Mouse (Mus musculus) granulocyte monocyte progenitor cell, adult 5-6 weeks (primary cell): ENCODE measurements at regions not wholly inside any gene's neighbourhood (a gene's known extent, or its start where the extent isn't known, plus 50 kb on each side); places are given as distances from the start of the nearest gene placed in this dataset.

ENCODE experiments used
- ATAC-seq: replicated peaks from 2 replicates; pipeline ENCODE4 v1.8.0; 2016; ENCODE audit warnings: mild to moderate bottlenecking, moderate TSS enrichment, inconsistent platforms; ENCODE audit not compliant: poor library complexity, severe bottlenecking

DNA sequence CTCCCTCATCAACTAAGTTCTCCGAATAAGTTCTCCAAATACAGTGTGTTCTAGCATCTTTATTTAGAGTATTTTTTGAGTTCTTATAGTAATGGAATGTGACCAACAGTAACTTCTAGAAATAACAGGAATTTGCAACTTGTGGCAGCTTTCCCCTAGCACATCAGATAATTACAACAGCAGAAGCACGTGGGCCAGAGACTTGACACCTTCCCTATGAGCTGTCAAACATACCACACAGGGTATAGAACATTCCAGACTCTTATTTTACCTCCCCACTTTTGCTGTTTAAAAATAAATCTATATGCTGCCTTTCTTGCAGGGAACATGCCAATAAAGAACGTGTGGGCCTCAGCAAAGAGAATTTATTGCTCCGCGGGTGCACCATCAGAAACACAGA is 77.4 kb upstream of the Commd8 start:
- no peak for ATAC-seq

- ATAC-seq = no peak
Measured at GRCm38 (mm10) chr5:72244134-72244533, 76.1 kb upstream of the Commd8 start.

GRCm38 (mm10) chr5:72242981-72243380 is 75.0 kb upstream of the Commd8 start:
- no peak for ATAC-seq

- ATAC-seq = no peak
Measured at GRCm38 (mm10) chr5:72241451-72241850, 73.5 kb upstream of the Commd8 start.

- ATAC-seq = no peak
Measured at GRCm38 (mm10) chr5:72240271-72240670, 72.3 kb upstream of the Commd8 start.

- no peak for ATAC-seq
Measured at GRCm38 (mm10) chr5:72227002-72227401, 59.0 kb upstream of the Commd8 start.

DNA sequence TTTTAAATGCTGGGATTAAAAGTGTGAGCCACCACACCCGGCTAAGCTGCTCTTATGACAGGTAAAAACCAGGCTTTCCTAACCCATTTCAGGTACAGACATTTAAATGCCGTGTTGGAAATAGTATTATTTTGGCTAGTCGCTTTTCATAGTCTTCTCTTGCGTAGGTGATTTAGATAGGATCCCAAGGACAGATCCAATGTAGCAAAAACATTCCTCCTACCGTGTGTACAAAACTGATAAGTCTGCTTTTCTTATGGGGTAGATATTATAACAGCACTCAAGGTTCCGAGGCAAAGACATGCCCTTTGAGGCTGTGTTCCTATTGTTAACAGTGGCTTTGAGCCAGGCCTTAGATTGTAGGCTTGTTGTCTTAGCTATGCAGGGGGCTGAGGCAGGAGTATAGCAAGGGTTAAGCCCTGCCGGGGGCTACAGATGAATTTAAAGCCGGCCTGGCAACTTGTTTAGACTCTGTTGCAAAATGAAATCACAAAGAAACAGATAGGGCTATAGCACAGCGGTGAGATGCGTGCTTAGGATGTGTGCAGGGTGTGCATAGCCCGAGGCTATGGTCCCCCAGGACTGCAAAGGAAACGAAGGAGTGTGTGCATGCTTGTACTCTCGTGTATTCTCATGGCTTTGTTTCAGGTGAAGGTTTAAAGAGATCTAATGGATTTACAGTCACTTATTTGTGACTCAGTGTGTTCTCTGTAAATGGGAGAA is 57.7 kb upstream of the Commd8 start:
- ATAC-seq = no peak

GRCm38 (mm10) chr5:72225056-72225455 is 57.1 kb upstream of the Commd8 start:
- ATAC-seq = peak; percentile 75

GRCm38 (mm10) chr5:72224551-72224966 is 56.6 kb upstream of the Commd8 start:
- peak; percentile 15; the same call in 1 of the 2 replicates for ATAC-seq

GRCm38 (mm10) chr5:72222902-72223301 is 54.9 kb upstream of the Commd8 start:
- peak; percentile 78 for ATAC-seq

- ATAC-seq = peak; percentile 67
Measured at GRCm38 (mm10) chr5:72219697-72220096, 51.7 kb upstream of the Commd8 start.

DNA sequence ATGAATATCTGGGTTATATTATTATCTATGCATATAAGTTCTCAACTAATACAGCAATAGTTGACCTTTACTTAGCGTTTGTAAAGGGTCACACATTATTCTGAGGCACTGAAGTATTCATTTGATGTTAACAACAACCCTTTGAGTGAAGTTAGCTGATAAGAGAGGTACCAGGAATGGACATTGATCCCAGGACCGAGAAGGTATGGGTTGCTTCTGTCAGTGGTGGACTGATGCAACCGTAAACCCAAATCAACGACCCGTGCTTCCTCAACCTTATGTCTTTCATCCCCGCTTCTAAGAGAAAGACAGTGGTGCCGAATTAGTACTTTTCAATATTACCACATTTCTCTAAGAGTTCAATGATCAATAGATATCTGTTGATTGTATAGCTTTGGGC is 51.3 kb upstream of the Commd8 start:
- ATAC-seq = no peak
